Mouse (Mus musculus): ENCODE measurements around the gene Arhgap5. TPM values are rescaled to one million over a fixed set of nuclear protein-coding genes. Genes with fewer than 3 reads are reported as not detected.

Gene Arhgap5
- polyA plus RNA-seq, 1 experiment from 2014 or later, result 46.0 TPM

- Histone ChIP-seq H3K4me3 (replicated peaks; ENCODE audit: low read depth, low read length) (peak overlapping the region; percentile 91), H3K4me1 (ENCODE audit: control insufficient read depth, insufficient read depth, low read length) (0 out of 2 replicates have a peak, but pooled peaks cover 10% of the 10 kb centered on the region), H3K27me3 (ENCODE audit: control insufficient read depth, insufficient read depth, low read length) (no peaks in the 10 kb centered on the region), H3K9me3 (ENCODE audit: control insufficient read depth, low read length) (no peaks in the 10 kb centered on the region), H3K27ac (replicated peaks; ENCODE audit: low read depth, low read length) (peak overlapping the region; percentile 94), H3K36me3 (ENCODE audit: control insufficient read depth, insufficient read depth, low read length) (no peaks in the 10 kb centered on the region), H3K4me2 (ENCODE audit: low read length) (peak overlapping the region; percentile 69), H3K9ac (replicated peaks; ENCODE audit: low read length) (peak overlapping the region; percentile 89)
- DNase-seq, result peak; percentile 96
- under 1% methylated on average over 33 of the region's 33 CpGs for WGBS
- ATAC-seq (ENCODE audit: low FRiP score, low TSS enrichment), result peak; percentile 90
These were observed 100.7 kb downstream of the Arhgap5 start for GRCm38 (mm10) chr12:52604256-52604991.

- Histone ChIP-seq H3K4me3 (replicated peaks; ENCODE audit: low read depth, low read length) (peak overlapping the region; percentile 91), H3K4me2 (ENCODE audit: low read length) (peak overlapping the region; percentile 69), H3K27ac (replicated peaks; ENCODE audit: low read depth, low read length) (peak overlapping the region; percentile 94), H3K9me3 (ENCODE audit: control insufficient read depth, low read length) (no peaks in the 10 kb centered on the region), H3K9ac (replicated peaks; ENCODE audit: low read length) (no peak overlapping the region; the same call in 1 of the 2 replicates), H3K27me3 (ENCODE audit: control insufficient read depth, insufficient read depth, low read length) (no peaks in the 10 kb centered on the region), H3K36me3 (ENCODE audit: control insufficient read depth, insufficient read depth, low read length) (no peaks in the 10 kb centered on the region), H3K4me1 (ENCODE audit: control insufficient read depth, insufficient read depth, low read length) (0 out of 2 replicates have a peak, but pooled peaks cover 10% of the 10 kb centered on the region)
- no peak for ATAC-seq (ENCODE audit: low FRiP score, low TSS enrichment)
- 49% methylated on average over 13 of the region's 13 CpGs for WGBS
- DNase-seq, result peak; percentile 22
These were observed 101.3 kb downstream of the Arhgap5 start for GRCm38 (mm10) chr12:52604992-52605652.

GRCm38 (mm10) chr12:52607411-52607810 lies 103.6 kb downstream of the Arhgap5 start:
- Histone ChIP-seq H3K4me1 (ENCODE audit: control insufficient read depth, insufficient read depth, low read length) (0 out of 2 replicates have a peak, but pooled peaks cover 9% of the 10 kb centered on the region), H3K4me3 (replicated peaks; ENCODE audit: low read depth, low read length) (no peak overlapping the region), H3K36me3 (ENCODE audit: control insufficient read depth, insufficient read depth, low read length) (no peaks in the 10 kb centered on the region), H3K9me3 (ENCODE audit: control insufficient read depth, low read length) (no peaks in the 10 kb centered on the region), H3K27me3 (ENCODE audit: control insufficient read depth, insufficient read depth, low read length) (no peaks in the 10 kb centered on the region), H3K9ac (replicated peaks; ENCODE audit: low read length) (no peak overlapping the region), H3K4me2 (ENCODE audit: low read length) (no peak overlapping the region), H3K27ac (replicated peaks; ENCODE audit: low read depth, low read length) (no peak overlapping the region)
- 89% methylated on average over 4 of the region's 4 CpGs for WGBS
- DNase-seq (no peak), ATAC-seq (ENCODE audit: low FRiP score, low TSS enrichment) (no peak)

GRCm38 (mm10) chr12:52615703-52616102 lies 111.9 kb downstream of the Arhgap5 start:
- Histone ChIP-seq H3K4me3 (replicated peaks; ENCODE audit: low read depth, low read length) (no peak overlapping the region), H3K9me3 (ENCODE audit: control insufficient read depth, low read length) (no peaks in the 10 kb centered on the region), H3K27me3 (ENCODE audit: control insufficient read depth, insufficient read depth, low read length) (no peaks in the 10 kb centered on the region), H3K9ac (replicated peaks; ENCODE audit: low read length) (no peak overlapping the region), H3K36me3 (ENCODE audit: control insufficient read depth, insufficient read depth, low read length) (no peaks in the 10 kb centered on the region), H3K4me1 (ENCODE audit: control insufficient read depth, insufficient read depth, low read length) (no peaks in the 10 kb centered on the region), H3K27ac (replicated peaks; ENCODE audit: low read depth, low read length) (no peak overlapping the region), H3K4me2 (ENCODE audit: low read length) (no peak overlapping the region)
- ATAC-seq (ENCODE audit: low FRiP score, low TSS enrichment) (no peak), DNase-seq (no peak)
- WGBS, result 83% methylated on average over 3 of the region's 3 CpGs

GRCm38 (mm10) chr12:52618418-52619040 lies 114.8 kb downstream of the Arhgap5 start:
- ATAC-seq (ENCODE audit: low FRiP score, low TSS enrichment), result no peak
- Histone ChIP-seq H3K9ac (replicated peaks; ENCODE audit: low read length) (no peak overlapping the region), H3K27me3 (ENCODE audit: control insufficient read depth, insufficient read depth, low read length) (no peaks in the 10 kb centered on the region), H3K9me3 (ENCODE audit: control insufficient read depth, low read length) (no peaks in the 10 kb centered on the region), H3K4me2 (ENCODE audit: low read length) (no peak overlapping the region), H3K36me3 (ENCODE audit: control insufficient read depth, insufficient read depth, low read length) (no peaks in the 10 kb centered on the region), H3K27ac (replicated peaks; ENCODE audit: low read depth, low read length) (no peak overlapping the region), H3K4me1 (ENCODE audit: control insufficient read depth, insufficient read depth, low read length) (no peaks in the 10 kb centered on the region), H3K4me3 (replicated peaks; ENCODE audit: low read depth, low read length) (no peak overlapping the region)
- WGBS, result 81% methylated on average over 5 of the region's 5 CpGs
- no peak for DNase-seq

GRCm38 (mm10) chr12:52619644-52620043 lies 115.9 kb downstream of the Arhgap5 start:
- ATAC-seq (ENCODE audit: low FRiP score, low TSS enrichment) (no peak), DNase-seq (no peak)
- no peak overlapping the region for H3K27ac ChIP-seq (replicated peaks; ENCODE audit: low read depth, low read length)
- no peaks in the 10 kb centered on the region for H3K4me1 ChIP-seq (ENCODE audit: control insufficient read depth, insufficient read depth, low read length)
- no peak overlapping the region for H3K9ac ChIP-seq (replicated peaks; ENCODE audit: low read length)
- H3K9me3 ChIP-seq (ENCODE audit: control insufficient read depth, low read length), result no peaks in the 10 kb centered on the region
- no peak overlapping the region for H3K4me3 ChIP-seq (replicated peaks; ENCODE audit: low read depth, low read length)
- H3K36me3 ChIP-seq (ENCODE audit: control insufficient read depth, insufficient read depth, low read length), result no peaks in the 10 kb centered on the region
- no peaks in the 10 kb centered on the region for H3K27me3 ChIP-seq (ENCODE audit: control insufficient read depth, insufficient read depth, low read length)
- no peak overlapping the region for H3K4me2 ChIP-seq (ENCODE audit: low read length)

Other genes with a start within 250 kb of the Arhgap5 start
- 27.2 and 35.2 TPM in 2 replicates for gene Akap6, start 195.4 kb downstream of the Arhgap5 start, polyA plus RNA-seq (2014; fragmentation: Nextera tagmentation; extraction: Ambion mirVana)